Mouse (Mus musculus) testis, adult 2 months (tissue): ENCODE data around the gene Syt9. TPM values are rescaled to one million over a fixed set of nuclear protein-coding genes. Genes with fewer than 3 reads are reported as not detected.
A peak's percentile ranks its signal among the peaks of the same experiment; 100 is the strongest.

ENCODE experiments used
- H3K27ac ChIP-seq: fragments of 200-500 bp; 2 replicates; pipeline ENCODE4 v1.5.1; 2012; ENCODE audit warnings: low read depth, low read length; ENCODE audit not compliant: control insufficient read depth, insufficient read depth
- H3K27me3 ChIP-seq: fragments of 200-500 bp; 2 replicates; pipeline ENCODE4 v1.6.1; 2012; ENCODE audit warnings: mild to moderate bottlenecking, low read length, moderate library complexity; ENCODE audit not compliant: control insufficient read depth, insufficient read depth
- H3K36me3 ChIP-seq: fragments of 200-500 bp; 2 replicates; pipeline ENCODE4 v1.6.1; 2012; ENCODE audit warnings: mild to moderate bottlenecking, low read length; ENCODE audit not compliant: control insufficient read depth, insufficient read depth
- H3K4me1 ChIP-seq: fragments of 200-500 bp; 2 replicates; pipeline ENCODE4 v1.6.1; 2012; ENCODE audit warnings: low read length; ENCODE audit not compliant: control insufficient read depth, insufficient read depth
- H3K4me3 ChIP-seq: fragments of 200-500 bp; 2 replicates; pipeline ENCODE4 v1.5.1; 2012; ENCODE audit warnings: low read depth, mild to moderate bottlenecking, low read length, moderate library complexity, mixed read lengths; ENCODE audit not compliant: control insufficient read depth
- CTCF ChIP-seq: fragments of 200-500 bp; IDR thresholded peaks from 2 replicates; pipeline ENCODE4 v1.5.1; 2012; ENCODE audit warnings: low read depth, mild to moderate bottlenecking, inconsistent platforms, low read length, moderate library complexity; ENCODE audit not compliant: control insufficient read depth, insufficient read depth, insufficient replicate concordance
- POLR2A ChIP-seq: fragments of 200-500 bp; IDR thresholded peaks from 2 replicates; pipeline ENCODE4 v1.6.1; 2012; ENCODE audit warnings: low read depth, mild to moderate bottlenecking, inconsistent platforms, low read length, moderate library complexity; ENCODE audit not compliant: control insufficient read depth
- polyA plus RNA-seq: library from polyadenylated mRNA; depleted of rRNA; stranded (reverse); fragments of >200 nt; gene quantifications from 2 replicates; pipeline ENCODE4 v1.2.3, GENCODE M21; 2012

Gene Syt9
- polyA plus RNA-seq, 1 experiment = 2.0 TPM

DNA sequence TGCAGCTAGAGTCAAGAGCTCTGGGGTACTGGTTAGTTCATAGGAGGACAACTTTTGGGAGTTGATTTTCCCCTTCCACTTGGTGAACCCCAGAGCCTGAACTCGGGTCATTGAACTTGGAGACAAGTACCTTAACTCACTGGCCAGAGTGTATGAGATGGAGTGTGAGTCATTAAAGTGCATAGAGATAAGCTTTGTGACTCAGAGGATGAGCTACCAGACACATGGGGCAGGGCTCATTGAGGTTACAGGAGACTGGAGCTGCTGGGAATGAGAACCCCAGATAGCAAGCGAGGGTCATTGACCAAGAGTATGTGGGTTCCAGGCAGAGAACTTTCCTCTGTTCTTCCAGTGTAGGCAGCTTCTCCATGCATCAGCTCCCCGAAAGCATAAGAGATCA is 137.4 kb downstream of the Syt9 start:
- TF ChIP-seq POLR2A (no peak), CTCF (no peak)
- H3K27ac ChIP-seq = no peak overlapping the region
- no peaks in the 10 kb centered on the region for H3K4me1 ChIP-seq
- H3K27me3 ChIP-seq = no peaks in the 10 kb centered on the region
- H3K36me3 ChIP-seq = no peaks in the 10 kb centered on the region
- H3K4me3 ChIP-seq = no peak overlapping the region

DNA sequence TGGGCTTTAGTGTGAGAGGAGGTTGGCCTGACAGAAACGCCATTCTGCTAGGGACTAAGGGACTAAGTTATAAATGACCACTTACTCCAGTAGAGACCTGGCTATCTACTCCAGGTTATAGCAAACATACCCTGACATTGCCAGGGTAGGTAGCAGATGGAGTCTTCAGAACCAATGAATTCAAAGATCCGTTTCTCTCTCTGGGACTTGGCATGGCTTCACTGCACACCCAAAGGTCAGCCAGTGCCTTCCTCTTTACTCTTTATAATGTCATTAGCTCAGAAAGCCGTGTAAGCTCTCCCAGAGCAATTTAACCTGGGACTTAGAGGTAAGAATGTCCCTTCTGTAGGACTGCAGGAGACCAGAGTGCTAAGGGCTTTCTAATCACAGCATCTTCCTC is 139.2 kb downstream of the Syt9 start:
- H3K4me3 ChIP-seq = no peak overlapping the region
- no peaks in the 10 kb centered on the region for H3K36me3 ChIP-seq
- no peaks in the 10 kb centered on the region for H3K27me3 ChIP-seq
- no peak overlapping the region for H3K27ac ChIP-seq
- H3K4me1 ChIP-seq = no peaks in the 10 kb centered on the region
- no peak for TF ChIP-seq POLR2A
- TF ChIP-seq CTCF = no peak

- H3K36me3 ChIP-seq = no peaks in the 10 kb centered on the region
- no peak overlapping the region for H3K27ac ChIP-seq
- no peak overlapping the region for H3K4me3 ChIP-seq
- H3K4me1 ChIP-seq = no peaks in the 10 kb centered on the region
- no peaks in the 10 kb centered on the region for H3K27me3 ChIP-seq
- TF ChIP-seq POLR2A = no peak
These were observed 146.3 kb downstream of the Syt9 start for GRCm38 (mm10) chr7:107516704-107517410.

- H3K4me1 ChIP-seq = no peaks in the 10 kb centered on the region
- no peak overlapping the region for H3K4me3 ChIP-seq
- H3K27ac ChIP-seq = no peak overlapping the region
- TF ChIP-seq CTCF (no peak), POLR2A (no peak)
- no peaks in the 10 kb centered on the region for H3K27me3 ChIP-seq
- H3K36me3 ChIP-seq = no peaks in the 10 kb centered on the region
These were observed 148.9 kb downstream of the Syt9 start for GRCm38 (mm10) chr7:107519256-107520025.

GRCm38 (mm10) chr7:107521411-107521810 is 150.9 kb downstream of the Syt9 start:
- Histone ChIP-seq H3K4me1 (no peaks in the 10 kb centered on the region), H3K27me3 (no peaks in the 10 kb centered on the region), H3K27ac (no peak overlapping the region), H3K4me3 (no peak overlapping the region), H3K36me3 (no peaks in the 10 kb centered on the region)
- TF ChIP-seq CTCF (no peak), POLR2A (no peak)

DNA sequence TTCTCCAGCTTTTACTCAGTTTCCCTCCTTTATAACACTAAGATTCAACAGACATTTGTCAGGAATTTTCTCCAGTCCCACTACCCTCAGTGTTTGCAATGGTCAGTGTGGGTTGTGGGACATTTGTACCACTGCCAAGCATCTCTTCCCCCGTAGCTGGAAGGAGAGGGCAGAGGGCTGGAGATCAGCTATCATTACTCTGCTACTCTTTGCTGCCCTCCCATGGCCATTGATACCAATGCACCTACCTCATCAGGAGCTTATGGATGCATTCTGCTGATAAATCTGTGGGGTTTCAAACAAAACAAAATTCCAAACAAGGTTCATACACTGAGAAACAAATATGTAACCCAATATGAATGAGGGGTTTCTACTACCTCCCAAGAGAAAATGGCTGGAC is 155.8 kb downstream of the Syt9 start:
- H3K36me3 ChIP-seq = no peaks in the 10 kb centered on the region
- H3K27ac ChIP-seq = no peak overlapping the region
- TF ChIP-seq CTCF (peak; percentile 21; the same call in 1 of the 2 replicates), POLR2A (no peak)
- H3K4me1 ChIP-seq = no peaks in the 10 kb centered on the region
- no peak overlapping the region for H3K4me3 ChIP-seq
- H3K27me3 ChIP-seq = no peaks in the 10 kb centered on the region

DNA sequence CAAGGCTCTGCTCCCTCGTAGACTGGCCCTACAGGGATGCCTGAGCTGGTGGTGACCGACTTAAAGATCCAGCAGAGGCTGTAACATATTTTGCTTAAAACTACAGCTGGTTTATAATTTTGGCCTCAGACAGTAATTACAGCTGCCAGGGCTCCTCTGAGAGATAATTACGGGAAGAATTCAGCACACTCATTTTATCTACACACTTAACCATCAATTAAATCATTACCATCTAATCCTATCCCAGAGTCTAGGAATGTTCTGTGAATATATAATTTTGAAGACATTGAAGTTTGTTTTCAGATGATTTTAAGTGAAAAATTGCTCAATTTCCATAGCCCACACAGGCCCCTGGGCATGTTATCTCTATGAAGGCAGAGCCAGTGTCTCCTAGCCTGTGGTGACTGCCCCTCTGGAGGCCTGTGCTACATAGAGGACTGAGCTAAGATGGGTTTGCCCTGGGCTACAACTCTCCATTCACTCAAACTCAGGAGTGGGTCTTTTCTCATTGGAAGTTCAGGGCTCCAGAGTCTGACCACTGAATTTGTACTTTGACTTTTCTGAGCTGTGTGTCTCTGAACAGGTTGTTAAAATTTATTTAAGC is 157.7 kb downstream of the Syt9 start:
- Histone ChIP-seq H3K27ac (no peak overlapping the region), H3K4me3 (no peak overlapping the region), H3K4me1 (no peaks in the 10 kb centered on the region), H3K36me3 (no peaks in the 10 kb centered on the region), H3K27me3 (no peaks in the 10 kb centered on the region)
- TF ChIP-seq CTCF (no peak), POLR2A (no peak)
